Mouse (Mus musculus) embryonic facial prominence, embryonic 10.5 days (tissue): Measurements from ENCODE around the gene Uchl5. TPM values are rescaled to one million over a fixed set of nuclear protein-coding genes. Genes with fewer than 3 reads are reported as not detected.

Experiments used
- DNase-seq: peaks from one replicate; pipeline ENCODE4 v3.0.0-alpha.2; 2017; ENCODE audit warnings: low spot score
- H3K27ac ChIP-seq: fragments of 300-500 bp; sonication (generic); replicated peaks from 2 replicates; pipeline ENCODE4 v1.5.1; 2016; ENCODE audit warnings: mild to moderate bottlenecking
- H3K27me3 ChIP-seq: fragments of 300-500 bp; sonication (generic); replicated peaks from 2 replicates; pipeline ENCODE4 v1.6.1; 2016; ENCODE audit warnings: low read depth, mild to moderate bottlenecking; ENCODE audit not compliant: poor library complexity, severe bottlenecking
- H3K36me3 ChIP-seq: fragments of 300-500 bp; sonication (generic); replicated peaks from 2 replicates; pipeline ENCODE4 v1.6.1; 2016; ENCODE audit warnings: mild to moderate bottlenecking, moderate library complexity
- H3K4me1 ChIP-seq: fragments of 300-500 bp; sonication (generic); 2 replicates; pipeline ENCODE4 v1.6.1; 2016
- H3K4me3 ChIP-seq: fragments of 300-500 bp; sonication (generic); 2 replicates; pipeline ENCODE4 v1.5.1; 2016; ENCODE audit warnings: mild to moderate bottlenecking, moderate library complexity
- H3K9me3 ChIP-seq: fragments of 300-500 bp; sonication (generic); 2 replicates; pipeline ENCODE4 v1.6.1; 2016; ENCODE audit warnings: mild to moderate bottlenecking
- WGBS: fragments of 180-500 bp; shearing (Covaris S2); methylation state at CpG from one replicate; pipeline ENCODE4 v1.1.7; 2016; 5-methylcytosine and 5-hydroxymethylcytosine counted together
- polyA plus RNA-seq: library from polyadenylated mRNA; unstranded; fragments of >200 nt; fragmentation: Nextera tagmentation; extraction: Ambion mirVana; gene quantifications from 2 replicates; pipeline ENCODE4 v1.2.1, GENCODE M21; 2016

The Uchl5 gene
- polyA plus RNA-seq, 1 experiment from 2014 or later, result 118 TPM

- Histone ChIP-seq H3K9me3 (no peaks in the 10 kb centered on the region), H3K27ac (no peak overlapping the region), H3K27me3 (no peaks in the 10 kb centered on the region), H3K36me3 (no peaks in the 10 kb centered on the region), H3K4me3 (no peak overlapping the region), H3K4me1 (no peaks in the 10 kb centered on the region)
- WGBS, result 80% methylated on average over 2 of the region's 2 CpGs
- DNase-seq, result no peak
These were observed 43.2 kb downstream of the Uchl5 start for GRCm38 (mm10) chr1:143820096-143820877.

- Histone ChIP-seq H3K27me3 (no peaks in the 10 kb centered on the region), H3K36me3 (no peaks in the 10 kb centered on the region), H3K4me1 (0 out of 2 replicates have a peak, but pooled peaks cover 3% of the 10 kb centered on the region), H3K4me3 (no peak overlapping the region), H3K27ac (no peak overlapping the region), H3K9me3 (no peaks in the 10 kb centered on the region)
- DNase-seq, result no peak
- WGBS, result 84% methylated on average over 3 of the region's 3 CpGs
These were observed 45.6 kb downstream of the Uchl5 start for GRCm38 (mm10) chr1:143822677-143823076.

GRCm38 (mm10) chr1:143830713-143831112, 53.6 kb downstream of the Uchl5 start:
- Histone ChIP-seq H3K9me3 (no peaks in the 10 kb centered on the region), H3K4me1 (0 out of 2 replicates have a peak, but pooled peaks cover 3% of the 10 kb centered on the region), H3K4me3 (no peak overlapping the region), H3K27me3 (no peaks in the 10 kb centered on the region), H3K36me3 (no peaks in the 10 kb centered on the region), H3K27ac (no peak overlapping the region)
- no peak for DNase-seq
- WGBS, result 79% methylated on average over 3 of the region's 3 CpGs

- H3K36me3 ChIP-seq, result no peaks in the 10 kb centered on the region
- 72% methylated on average over 7 of the region's 7 CpGs for WGBS
- DNase-seq, result no peak
These were observed 59.5 kb downstream of the Uchl5 start for GRCm38 (mm10) chr1:143836363-143837182.

GRCm38 (mm10) chr1:143837681-143838080, 60.6 kb downstream of the Uchl5 start:
- H3K4me3 ChIP-seq, result no peak overlapping the region
- no peak for DNase-seq
- whole genome bisulfite sequencing, result 93% methylated on average over 4 of the region's 4 CpGs
- H3K36me3 ChIP-seq, result no peaks in the 10 kb centered on the region
- peaks cover 6% of the 10 kb centered on the region; the same call in 1 of the 2 replicates for H3K4me1 ChIP-seq
- no peak overlapping the region for H3K27ac ChIP-seq
- H3K27me3 ChIP-seq, result no peaks in the 10 kb centered on the region
- no peaks in the 10 kb centered on the region for H3K9me3 ChIP-seq

More at GRCm38 (mm10) chr1:143836363-143837182, 59.5 kb downstream of the Uchl5 start:
- H3K27me3 ChIP-seq, result no peaks in the 10 kb centered on the region
- H3K27ac ChIP-seq, result no peak overlapping the region
- peaks cover 6% of the 10 kb centered on the region; the same call in 1 of the 2 replicates for H3K4me1 ChIP-seq
- no peak overlapping the region for H3K4me3 ChIP-seq
- H3K9me3 ChIP-seq, result no peaks in the 10 kb centered on the region

GRCm38 (mm10) chr1:143838896-143839410, 61.9 kb downstream of the Uchl5 start:
- no peaks in the 10 kb centered on the region for H3K36me3 ChIP-seq
- no peak overlapping the region for H3K27ac ChIP-seq
- H3K27me3 ChIP-seq, result no peaks in the 10 kb centered on the region
- DNase-seq, result no peak
- no peaks in the 10 kb centered on the region for H3K9me3 ChIP-seq
- WGBS, result 75% methylated on average over 2 of the region's 2 CpGs
- peaks cover 6% of the 10 kb centered on the region; the same call in 1 of the 2 replicates for H3K4me1 ChIP-seq
- H3K4me3 ChIP-seq, result no peak overlapping the region

- 42% methylated on average over 4 of the region's 4 CpGs for WGBS
- Histone ChIP-seq H3K27me3 (no peaks in the 10 kb centered on the region), H3K27ac (no peak overlapping the region), H3K36me3 (no peaks in the 10 kb centered on the region), H3K9me3 (no peaks in the 10 kb centered on the region), H3K4me3 (no peak overlapping the region), H3K4me1 (peaks cover 18% of the 10 kb centered on the region)
- no peak for DNase-seq
These were observed 75.3 kb downstream of the Uchl5 start for GRCm38 (mm10) chr1:143852329-143852728.

- H3K9me3 ChIP-seq, result no peaks in the 10 kb centered on the region
- no peak overlapping the region for H3K4me3 ChIP-seq
- H3K36me3 ChIP-seq, result no peaks in the 10 kb centered on the region
- H3K27me3 ChIP-seq, result no peaks in the 10 kb centered on the region
- DNase-seq, result no peak
- WGBS, result 82% methylated on average over 2 of the region's 2 CpGs
- peaks cover 18% of the 10 kb centered on the region for H3K4me1 ChIP-seq
- H3K27ac ChIP-seq, result no peak overlapping the region
These were observed 75.8 kb downstream of the Uchl5 start for GRCm38 (mm10) chr1:143852779-143853358.

GRCm38 (mm10) chr1:143853691-143854115, 76.6 kb downstream of the Uchl5 start:
- no peaks in the 10 kb centered on the region for H3K9me3 ChIP-seq
- no peak for DNase-seq
- H3K4me1 ChIP-seq, result peaks cover 18% of the 10 kb centered on the region
- H3K27me3 ChIP-seq, result no peaks in the 10 kb centered on the region
- H3K36me3 ChIP-seq, result no peaks in the 10 kb centered on the region
- WGBS, result 46% methylated on average over 8 of the region's 8 CpGs
- no peak overlapping the region for H3K27ac ChIP-seq
- H3K4me3 ChIP-seq, result no peak overlapping the region

GRCm38 (mm10) chr1:143855706-143856105, 78.6 kb downstream of the Uchl5 start:
- Histone ChIP-seq H3K4me1 (peaks cover 25% of the 10 kb centered on the region), H3K9me3 (no peaks in the 10 kb centered on the region), H3K4me3 (no peak overlapping the region), H3K27me3 (no peaks in the 10 kb centered on the region), H3K27ac (no peak overlapping the region), H3K36me3 (no peaks in the 10 kb centered on the region)
- 87% methylated on average over 5 of the region's 5 CpGs for WGBS
- no peak for DNase-seq
